Mouse (Mus musculus) CH12.LX (cell line): ENCODE data around the gene Dusp6. TPM values are rescaled to one million over a fixed set of nuclear protein-coding genes. Genes with fewer than 3 reads are reported as not detected.

Experiments used
- DNase-seq: peaks from one replicate; pipeline ENCODE4 v3.0.0-alpha.2; 2013; ENCODE audit errors: extremely low read depth
- H3K27ac ChIP-seq: 2 replicates; pipeline ENCODE4 v1.5.1; 2012; ENCODE audit warnings: low read depth, mild to moderate bottlenecking, control low read depth, moderate library complexity; ENCODE audit not compliant: insufficient read depth
- H3K27me3 ChIP-seq: replicated peaks from 2 replicates; pipeline ENCODE3; 2012; ENCODE audit warnings: inconsistent platforms
- H3K36me3 ChIP-seq, 2 experiments: replicated peaks in 1 of 2; 2 replicates each; pipeline versions ENCODE3 to v1.6.1; 2012; ENCODE audit warnings: inconsistent platforms in 1 of 2, low read length in 1 of 2, mild to moderate bottlenecking in 1 of 2, mixed read lengths in 1 of 2, moderate library complexity in 1 of 2; ENCODE audit not compliant: control insufficient read depth in 1 of 2, insufficient read depth in 1 of 2
- H3K4me1 ChIP-seq, 2 experiments: 2 replicates each; pipeline ENCODE4 v1.6.1; 2012; ENCODE audit warnings: inconsistent platforms in 1 of 2, moderate library complexity in 1 of 2; ENCODE audit not compliant: insufficient read depth in 2 of 2, control insufficient read depth in 1 of 2
- H3K4me2 ChIP-seq: 2 replicates; pipeline ENCODE4 v1.6.1; 2012; ENCODE audit warnings: low read depth, mild to moderate bottlenecking, control low read depth; ENCODE audit not compliant: poor library complexity, insufficient read depth, severe bottlenecking
- H3K4me3 ChIP-seq, 3 experiments: fragments of 150-350 bp in 1 of 3; sonication (generic) in 1 of 3; replicated peaks in 1 of 3; 2 replicates each; pipeline versions ENCODE3 to v1.5.1; 2011 to 2012; ENCODE audit warnings: low read depth in 2 of 3, low read length in 2 of 3, mild to moderate bottlenecking in 2 of 3, moderate library complexity in 2 of 3, control low read depth in 1 of 3, improper control_type of control experiment in 1 of 3, inconsistent platforms in 1 of 3, mixed read lengths in 1 of 3; ENCODE audit not compliant: poor library complexity in 1 of 3
- H3K79me2 ChIP-seq: replicated peaks from 2 replicates; pipeline ENCODE4 v1.6.1; 2012; ENCODE audit warnings: mild to moderate bottlenecking, moderate library complexity; ENCODE audit not compliant: control insufficient read depth, poor library complexity, insufficient read depth, severe bottlenecking; ENCODE audit errors: extremely low read depth
- H3K9ac ChIP-seq: 2 replicates; pipeline ENCODE4 v1.6.1; 2012; ENCODE audit warnings: low read depth, mild to moderate bottlenecking, control low read depth, moderate library complexity; ENCODE audit not compliant: insufficient read depth
- H3K9me3 ChIP-seq: replicated peaks from 2 replicates; pipeline ENCODE3; 2012; ENCODE audit warnings: low read length, inconsistent platforms, mixed read lengths
- BHLHE40 ChIP-seq: IDR thresholded peaks from 2 replicates; pipeline ENCODE4 v1.6.1; 2011; ENCODE audit warnings: mild to moderate bottlenecking, low read depth, low read length, improper control_type of control experiment
- E2F4 ChIP-seq: IDR thresholded peaks from 2 replicates; pipeline ENCODE4 v1.6.1; 2011; ENCODE audit warnings: low read depth, low read length, improper control_type of control experiment; ENCODE audit not compliant: insufficient replicate concordance
- ELF1 ChIP-seq: IDR thresholded peaks from 2 replicates; pipeline ENCODE4 v1.6.1; 2014; ENCODE audit warnings: low read depth, mild to moderate bottlenecking, inconsistent platforms, low read length, improper control_type of control experiment
- EP300 ChIP-seq: IDR thresholded peaks from 2 replicates; pipeline ENCODE4 v1.6.1; 2011; ENCODE audit warnings: low read length, improper control_type of control experiment
- ETS1 ChIP-seq: conservative IDR thresholded peaks from 2 replicates; pipeline ENCODE4 v1.6.1; 2012; ENCODE audit warnings: low read depth, mild to moderate bottlenecking, inconsistent platforms, low read length, improper control_type of control experiment, moderate library complexity
- HCFC1 ChIP-seq: IDR thresholded peaks from 2 replicates; pipeline ENCODE4 v1.6.1; 2012; ENCODE audit warnings: low read depth, mild to moderate bottlenecking, inconsistent platforms, low read length, improper control_type of control experiment
- KAT2A ChIP-seq: IDR thresholded peaks from 2 replicates; pipeline ENCODE4 v1.6.1; 2012; ENCODE audit warnings: low read length, improper control_type of control experiment, inconsistent platforms; ENCODE audit not compliant: insufficient replicate concordance
- MAFK ChIP-seq: IDR thresholded peaks from 2 replicates; pipeline ENCODE4 v1.6.1; 2011; ENCODE audit warnings: low read length, improper control_type of control experiment; ENCODE audit not compliant: insufficient replicate concordance
- MAX ChIP-seq: IDR thresholded peaks from 2 replicates; pipeline ENCODE4 v1.6.1; 2011; ENCODE audit warnings: low read length, improper control_type of control experiment
- MAZ ChIP-seq: IDR thresholded peaks from 2 replicates; pipeline ENCODE4 v1.6.1; 2012; ENCODE audit warnings: low read depth, mild to moderate bottlenecking, inconsistent platforms, low read length, improper control_type of control experiment, moderate library complexity
- MEF2A ChIP-seq: IDR thresholded peaks from 2 replicates; pipeline ENCODE4 v1.6.1; 2014; ENCODE audit warnings: low read depth, mild to moderate bottlenecking, inconsistent platforms, low read length, improper control_type of control experiment, borderline replicate concordance
- MXI1 ChIP-seq: IDR thresholded peaks from 2 replicates; pipeline ENCODE4 v1.6.1; 2011; ENCODE audit warnings: mild to moderate bottlenecking, low read depth, low read length, improper control_type of control experiment
- MYC ChIP-seq: IDR thresholded peaks from 2 replicates; pipeline ENCODE4 v1.6.1; 2011; ENCODE audit warnings: low read depth, mild to moderate bottlenecking, improper control_type of control experiment, low read length
- NELFE ChIP-seq: IDR thresholded peaks from 2 replicates; pipeline ENCODE4 v1.6.1; 2011; ENCODE audit warnings: low read depth, low read length, improper control_type of control experiment
- PAX5 ChIP-seq: IDR thresholded peaks from 2 replicates; pipeline ENCODE4 v1.6.1; 2012; ENCODE audit warnings: low read length, inconsistent platforms, mixed read lengths
- POLR2A ChIP-seq: IDR thresholded peaks from 2 replicates; pipeline ENCODE4 v1.6.1; 2011; ENCODE audit warnings: low read depth, mild to moderate bottlenecking, improper control_type of control experiment, low read length
- POLR2AphosphoS2 ChIP-seq: IDR thresholded peaks from 2 replicates; pipeline ENCODE4 v1.6.1; 2011; ENCODE audit warnings: low read depth, low read length, improper control_type of control experiment
- RAD21 ChIP-seq: IDR thresholded peaks from 2 replicates; pipeline ENCODE4 v1.6.1; 2011; ENCODE audit warnings: low read depth, mild to moderate bottlenecking, low read length, improper control_type of control experiment, moderate library complexity
- RCOR1 ChIP-seq: conservative IDR thresholded peaks from 2 replicates; pipeline ENCODE4 v1.6.1; 2012; ENCODE audit warnings: low read depth, mild to moderate bottlenecking, inconsistent platforms, low read length, improper control_type of control experiment
- SIN3A ChIP-seq: IDR thresholded peaks from 2 replicates; pipeline ENCODE4 v1.6.1; 2012; ENCODE audit warnings: low read length, improper control_type of control experiment, inconsistent platforms
- TBP ChIP-seq: conservative IDR thresholded peaks from 2 replicates; pipeline ENCODE4 v1.6.1; 2011; ENCODE audit warnings: low read depth, low read length, improper control_type of control experiment
- TCF12 ChIP-seq: IDR thresholded peaks from 2 replicates; pipeline ENCODE4 v1.6.1; 2014; ENCODE audit warnings: low read depth, mild to moderate bottlenecking, inconsistent platforms, low read length, improper control_type of control experiment
- UBTF ChIP-seq: IDR thresholded peaks from 2 replicates; pipeline ENCODE4 v1.6.1; 2012; ENCODE audit warnings: low read depth, mild to moderate bottlenecking, inconsistent platforms, low read length, improper control_type of control experiment, moderate library complexity
- USF1 ChIP-seq: IDR thresholded peaks from 2 replicates; pipeline ENCODE4 v1.6.1; 2014; ENCODE audit warnings: low read depth, mild to moderate bottlenecking, inconsistent platforms, low read length, improper control_type of control experiment
- USF2 ChIP-seq: conservative IDR thresholded peaks from 2 replicates; pipeline ENCODE4 v1.6.1; 2011; ENCODE audit warnings: low read depth, low read length, improper control_type of control experiment
- ZC3H11A ChIP-seq: IDR thresholded peaks from 2 replicates; pipeline ENCODE4 v1.6.1; 2012; ENCODE audit warnings: low read depth, mild to moderate bottlenecking, inconsistent platforms, low read length, improper control_type of control experiment
- ZKSCAN1 ChIP-seq: IDR thresholded peaks from 2 replicates; pipeline ENCODE4 v1.6.1; 2012; ENCODE audit warnings: low read depth, inconsistent platforms, low read length, improper control_type of control experiment, borderline replicate concordance
- ZMIZ1 ChIP-seq: IDR thresholded peaks from 2 replicates; pipeline ENCODE4 v1.6.1; 2012; ENCODE audit warnings: low read depth, mild to moderate bottlenecking, inconsistent platforms, low read length, improper control_type of control experiment
- ZNF384 ChIP-seq: IDR thresholded peaks from 2 replicates; pipeline ENCODE4 v1.6.1; 2012; ENCODE audit warnings: low read depth, low read length, improper control_type of control experiment, inconsistent platforms
- dilution Hi-C: fragments of 300-500 bp; cut with MboI; formaldehyde crosslinking; loops from 2 replicates; pipeline ENCODE4 v1.14.3; 2020; ENCODE audit warnings: low sequenced_read_pairs; ENCODE audit not compliant: extremely low pct_unique_long_range_greater_than_20kb, extremely low pct_ligation_motif_present
- in situ Hi-C: fragments of 300-500 bp; cut with MboI; formaldehyde crosslinking; loops from 3 replicates; pipeline ENCODE4 v1.14.3; 2019; ENCODE audit warnings: low sequenced_read_pairs, low pct_ligation_motif_present, low pct_unique_long_range_greater_than_20kb, mixed read lengths
- polyA plus RNA-seq: library from polyadenylated mRNA; unstranded; fragments of >175 nt; gene quantifications from 2 replicates; pipeline ENCODE4 v1.2.1, GENCODE M21; 2012; ENCODE audit warnings: low read depth; ENCODE audit not compliant: insufficient read length
- total RNA-seq, 2 experiments: library from RNA; depleted of rRNA; stranded (reverse); fragments of 300-350 nt in 1 of 2; fragments of >200 nt in 1 of 2; gene quantifications; 2 replicates each; pipeline ENCODE4 v1.2.3; 2012 to 2014

Dusp6 gene
- total and polyA plus RNA-seq, 3 experiments = 6.1 to 11.6 (median 7.6) TPM

GRCm38 (mm10) chr10:99267621-99268020 is 4.6 kb downstream of the Dusp6 start:
- dilution Hi-C loops (no loop called here), in situ Hi-C loops (loop anchor here (10.0 kb wide), 1 partner anchor 63 kb away; no protein-coding TSS in a partner anchor)
- peaks cover 20% of the 10 kb centered on the region for H3K79me2 ChIP-seq
- no peak overlapping the region for H3K27ac ChIP-seq
- H3K9ac ChIP-seq = peak overlapping the region; percentile 56
- H3K4me3 ChIP-seq = no peak overlapping the region
- H3K36me3 ChIP-seq = peaks cover 6 to 7% of the 10 kb centered on the region in 2 experiments
- H3K9me3 ChIP-seq = no peaks in the 10 kb centered on the region
- peak overlapping the region; percentile 75 for H3K4me2 ChIP-seq
- H3K4me1 ChIP-seq = peaks cover 10 to 46% of the 10 kb centered on the region in 2 experiments
- TF ChIP-seq HCFC1 = no peak
- no peak for TF ChIP-seq UBTF
- no peak for TF ChIP-seq ZKSCAN1
- TF ChIP-seq ZC3H11A = no peak
- TF ChIP-seq BHLHE40 = no peak
- no peak for TF ChIP-seq TCF12
- TF ChIP-seq MXI1 = no peak
- H3K27me3 ChIP-seq = no peaks in the 10 kb centered on the region
- no peak for DNase-seq

DNA sequence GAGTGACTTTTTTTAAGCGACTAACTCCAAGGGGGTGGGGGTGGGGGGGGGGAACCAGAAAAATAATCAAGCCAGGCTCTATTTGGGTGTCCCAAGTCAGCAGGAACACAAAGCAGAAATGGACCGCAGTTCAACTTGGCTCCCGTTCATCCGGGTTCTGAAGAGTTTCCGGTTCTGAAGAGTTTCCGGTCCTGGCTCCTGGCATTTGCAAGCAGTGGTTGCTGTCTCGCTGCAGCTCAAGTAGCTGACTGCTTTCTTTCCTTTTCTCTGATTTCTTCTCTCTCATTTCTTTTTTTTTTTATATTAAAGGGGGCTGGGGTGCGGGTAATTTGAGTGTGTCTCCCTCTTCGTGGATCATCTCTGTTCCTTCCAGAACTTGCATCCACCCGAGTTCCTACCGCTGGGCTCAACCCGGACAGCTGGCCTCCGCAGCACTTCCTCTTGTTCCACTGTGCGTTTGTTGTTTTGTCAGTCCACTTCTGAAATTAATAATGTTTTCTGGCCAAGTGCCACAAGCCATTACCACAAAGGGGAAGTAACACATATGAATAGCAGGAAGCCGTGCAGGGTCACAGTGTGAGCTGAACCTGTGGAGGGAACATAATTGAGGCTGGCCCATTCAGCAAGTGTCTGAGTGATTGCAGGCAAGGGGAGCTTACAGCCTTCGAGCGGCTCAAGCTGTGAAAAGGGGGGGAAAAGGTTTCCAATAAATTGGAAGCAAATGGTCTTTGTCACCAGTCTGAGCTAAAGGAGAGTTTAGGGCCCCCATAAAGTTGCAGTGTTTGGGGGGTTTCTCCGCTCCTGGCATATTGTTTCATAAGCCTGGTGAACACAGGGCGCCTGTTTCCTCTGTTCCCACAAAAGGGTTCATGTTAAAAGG is 5.6 kb downstream of the Dusp6 start:
- H3K4me3 ChIP-seq = peak overlapping the region; percentile 30 to 48 (median 31)
- peak; percentile 92 for DNase-seq
- H3K36me3 ChIP-seq = peaks cover 6 to 7% of the 10 kb centered on the region in 2 experiments
- peak overlapping the region; percentile 74 for H3K27ac ChIP-seq
- peak overlapping the region; percentile 75 for H3K4me2 ChIP-seq
- dilution Hi-C loops (no loop called here), in situ Hi-C loops (loop anchor here (10.0 kb wide), 1 partner anchor 64 kb away; no protein-coding TSS in a partner anchor)
- H3K79me2 ChIP-seq = peaks cover 18% of the 10 kb centered on the region
- H3K27me3 ChIP-seq = no peaks in the 10 kb centered on the region
- H3K4me1 ChIP-seq = peaks cover 10 to 43% of the 10 kb centered on the region in 2 experiments
- peak overlapping the region; percentile 56 for H3K9ac ChIP-seq
- no peaks in the 10 kb centered on the region for H3K9me3 ChIP-seq
- no peak for TF ChIP-seq ZC3H11A
- TF ChIP-seq TBP = peak; percentile 57; the same call in 1 of the 2 replicates
- peak; percentile 74 for TF ChIP-seq BHLHE40
- peak; percentile 53 for TF ChIP-seq POLR2A
- peak; percentile 65 for TF ChIP-seq MAX
- TF ChIP-seq ELF1 = peak; percentile 74
- TF ChIP-seq KAT2A = 0 out of 2 replicates have a peak, but pooled peaks have one; percentile 23
- peak; percentile 86 for TF ChIP-seq EP300
- peak; percentile 71 for TF ChIP-seq HCFC1
- TF ChIP-seq E2F4 = no peak
- TF ChIP-seq SIN3A = peak; percentile 61; the same call in 1 of the 2 replicates
- peak; percentile 73; the same call in 1 of the 2 replicates for TF ChIP-seq TCF12
- no peak for TF ChIP-seq USF2
- peak; percentile 79 for TF ChIP-seq ETS1
- TF ChIP-seq USF1 = no peak
- TF ChIP-seq MEF2A = peak; percentile 50; the same call in 1 of the 2 replicates
- TF ChIP-seq POLR2AphosphoS2 = no peak; the same call in 1 of the 2 replicates
- no peak for TF ChIP-seq MYC
- TF ChIP-seq NELFE = peak; percentile 45
- peak; percentile 92 for TF ChIP-seq RCOR1
- no peak for TF ChIP-seq MAFK
- TF ChIP-seq PAX5 = no peak
- TF ChIP-seq MAZ = 0 out of 2 replicates have a peak, but pooled peaks have one; percentile 25
- no peak for TF ChIP-seq ZMIZ1
- no peak; the same call in none of the 2 replicates for TF ChIP-seq RAD21
- no peak for TF ChIP-seq UBTF
- TF ChIP-seq ZNF384 = no peak
- TF ChIP-seq MXI1 = no peak
